19 mouse cellular contexts compared by ENCODE assay signal in the genomic region with DNA sequence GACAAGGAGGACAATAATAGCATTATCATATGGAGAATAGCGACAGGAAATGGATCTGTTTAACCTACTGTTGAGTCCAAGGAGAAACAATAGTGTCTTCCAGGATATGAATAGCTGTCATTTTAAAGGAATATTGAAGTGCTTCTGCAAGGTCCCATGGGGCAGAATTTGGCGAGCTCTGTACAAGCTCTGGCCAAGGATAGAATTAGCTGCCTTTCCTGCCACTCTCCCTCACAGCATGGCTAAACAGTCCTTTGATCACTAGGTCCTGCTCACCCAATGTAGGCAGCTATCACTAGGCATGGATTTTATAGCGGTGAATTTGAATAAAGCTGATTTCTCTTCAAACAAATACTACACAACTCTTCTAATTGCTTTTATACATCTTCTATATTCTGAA.
A peak's percentile ranks its signal among the peaks of the same experiment; 100 is the strongest.
DNase-seq lines count a peak whose midpoint lies in the region; ATAC-seq and TF ChIP-seq lines count a peak whose summit lies in the region.
"Had no signal": no experiment of that assay in that cellular context is flagged by ENCODE, and none has a peak within 500 bp of the region (broad histone marks: within the 10 kb centered on the region; RNA-seq: fewer than 3 reads in every experiment).

No protein-coding gene starts in this region.

- H3K4me3 ChIP-seq in hindbrain, postnatal 0 days (ENCODE audit: low read length), result no peak overlapping the region
- H3K4me3 ChIP-seq in hindbrain, embryonic 13.5 days, result no peak overlapping the region
- no peak overlapping the region for H3K4me3 ChIP-seq in midbrain, embryonic 15.5 days
- no peak overlapping the region for H3K4me3 ChIP-seq in midbrain, embryonic 16.5 days (ENCODE audit: low read depth, low read length)
- no peak overlapping the region for H3K4me3 ChIP-seq in liver, embryonic 12.5 days
- H3K4me3 ChIP-seq: kidney, embryonic 15.5 days; neural tube, embryonic 12.5 days had no signal

- 37% methylated on average over 3 of the region's 3 CpGs for WGBS in hindbrain, postnatal 0 days
- WGBS in hindbrain, embryonic 13.5 days, result 66% methylated on average over 3 of the region's 3 CpGs
- WGBS in midbrain, embryonic 15.5 days, result 53% methylated on average over 3 of the region's 3 CpGs
- 57% methylated on average over 3 of the region's 3 CpGs for WGBS in midbrain, embryonic 16.5 days
- WGBS in liver, embryonic 12.5 days (ENCODE audit: insufficient replicate concordance), result 55% methylated on average over 3 of the region's 3 CpGs

- no peak for TF ChIP-seq CTCF in hindbrain, postnatal 0 days (IDR thresholded peaks at IDR 0.05; ENCODE audit: low read depth)

- H3K9ac ChIP-seq in hindbrain, postnatal 0 days (replicated peaks; ENCODE audit: low read length), result no peak overlapping the region
- H3K9ac ChIP-seq in hindbrain, embryonic 13.5 days, result no peak overlapping the region
- H3K9ac ChIP-seq in midbrain, embryonic 15.5 days, result no peak overlapping the region
- H3K9ac ChIP-seq in midbrain, embryonic 16.5 days (ENCODE audit: low read depth, low read length), result no peak overlapping the region
- H3K9ac ChIP-seq in liver, embryonic 12.5 days, result no peak overlapping the region
- H3K9ac ChIP-seq: forebrain, postnatal 0 days; kidney, embryonic 15.5 days; neural tube, embryonic 12.5 days had no signal

- H3K27ac ChIP-seq in hindbrain, postnatal 0 days, result no peak overlapping the region
- H3K27ac ChIP-seq in hindbrain, embryonic 13.5 days, result no peak overlapping the region
- H3K27ac ChIP-seq in midbrain, embryonic 15.5 days, result no peak overlapping the region
- H3K27ac ChIP-seq in midbrain, embryonic 16.5 days (ENCODE audit: low read length), result no peak overlapping the region
- no peak overlapping the region for H3K27ac ChIP-seq in liver, embryonic 12.5 days
- H3K27ac ChIP-seq: kidney, embryonic 15.5 days; neural tube, embryonic 12.5 days had no signal

- H3K4me1 ChIP-seq in hindbrain, postnatal 0 days (ENCODE audit: insufficient read depth, low read length), result no peaks in the 10 kb centered on the region
- H3K4me1 ChIP-seq in hindbrain, embryonic 13.5 days (replicated peaks), result no peaks in the 10 kb centered on the region
- no peaks in the 10 kb centered on the region for H3K4me1 ChIP-seq in midbrain, embryonic 15.5 days
- no peaks in the 10 kb centered on the region for H3K4me1 ChIP-seq in midbrain, embryonic 16.5 days (ENCODE audit: control insufficient read depth, insufficient read depth, low read length)
- H3K4me1 ChIP-seq in liver, embryonic 12.5 days, result no peaks in the 10 kb centered on the region
- H3K4me1 ChIP-seq: kidney, embryonic 15.5 days; neural tube, embryonic 12.5 days had no signal

- DNase-seq in heart, postnatal 10 days, result peak; percentile 23 to 24
- DNase-seq in heart, postnatal 36 days, result no peak
- peak; percentile 81 for DNase-seq in hindbrain, postnatal 0 days (ENCODE audit: low spot score)
- DNase-seq: cerebellum, adult 8-10 months; forebrain, postnatal 0 days; gastrocnemius, postnatal 14 days; heart, adult 18-20 months; kidney, postnatal 4 days; liver; lung, postnatal 4 days; right cerebral cortex, postnatal 25 days; spleen, adult 18-20 months had no signal

- H3K9me3 ChIP-seq in hindbrain, postnatal 0 days (ENCODE audit: low read length), result no peaks in the 10 kb centered on the region
- no peaks in the 10 kb centered on the region for H3K9me3 ChIP-seq in hindbrain, embryonic 13.5 days
- no peaks in the 10 kb centered on the region for H3K9me3 ChIP-seq in midbrain, embryonic 15.5 days
- H3K9me3 ChIP-seq in midbrain, embryonic 16.5 days (replicated peaks; ENCODE audit: control insufficient read depth, low read length, poor library complexity, severe bottlenecking), result no peaks in the 10 kb centered on the region
- H3K9me3 ChIP-seq in liver, embryonic 12.5 days (replicated peaks), result no peaks in the 10 kb centered on the region
- H3K9me3 ChIP-seq: kidney, embryonic 15.5 days; neural tube, embryonic 12.5 days had no signal

- no peaks in the 10 kb centered on the region for H3K36me3 ChIP-seq in hindbrain, postnatal 0 days (ENCODE audit: insufficient read depth, low read length)
- H3K36me3 ChIP-seq in hindbrain, embryonic 13.5 days, result no peaks in the 10 kb centered on the region
- H3K36me3 ChIP-seq in midbrain, embryonic 15.5 days (replicated peaks), result no peaks in the 10 kb centered on the region
- H3K36me3 ChIP-seq in midbrain, embryonic 16.5 days (ENCODE audit: control insufficient read depth, insufficient read depth, low read length), result no peaks in the 10 kb centered on the region
- no peaks in the 10 kb centered on the region for H3K36me3 ChIP-seq in liver, embryonic 12.5 days
- H3K36me3 ChIP-seq: kidney, embryonic 15.5 days; neural tube, embryonic 12.5 days had no signal

- peak; percentile 80 for ATAC-seq in hindbrain, postnatal 0 days
- no peak for ATAC-seq in hindbrain, embryonic 13.5 days (ENCODE audit: low FRiP score)
- peak; percentile 63; the same call in 1 of the 2 replicates for ATAC-seq in midbrain, embryonic 15.5 days (replicated peaks)
- ATAC-seq in midbrain, embryonic 16.5 days, result no peak
- ATAC-seq in liver, embryonic 12.5 days, result no peak
- ATAC-seq: forebrain, postnatal 0 days; intestine, postnatal 0 days had no signal

- intact Hi-C loops in heart, postnatal 10 days (cut with DNase I), result no loop called here
- intact Hi-C loops in heart, postnatal 36 days (cut with DNase I), result no loop called here

- no peak overlapping the region for H3K4me2 ChIP-seq in hindbrain, postnatal 0 days (ENCODE audit: low read depth, low read length)
- no peak overlapping the region for H3K4me2 ChIP-seq in hindbrain, embryonic 13.5 days
- H3K4me2 ChIP-seq in midbrain, embryonic 15.5 days, result no peak overlapping the region
- H3K4me2 ChIP-seq in midbrain, embryonic 16.5 days (ENCODE audit: low read length), result no peak overlapping the region
- H3K4me2 ChIP-seq in liver, embryonic 12.5 days, result no peak overlapping the region
- H3K4me2 ChIP-seq: kidney, embryonic 15.5 days; neural tube, embryonic 12.5 days had no signal

- H3K27me3 ChIP-seq in hindbrain, postnatal 0 days (ENCODE audit: insufficient read depth, low read length), result no peaks in the 10 kb centered on the region
- no peaks in the 10 kb centered on the region for H3K27me3 ChIP-seq in hindbrain, embryonic 13.5 days
- no peaks in the 10 kb centered on the region for H3K27me3 ChIP-seq in midbrain, embryonic 15.5 days (replicated peaks)
- H3K27me3 ChIP-seq in midbrain, embryonic 16.5 days (ENCODE audit: control insufficient read depth, insufficient read depth, low read depth, low read length), result no peaks in the 10 kb centered on the region
- no peaks in the 10 kb centered on the region for H3K27me3 ChIP-seq in liver, embryonic 12.5 days (replicated peaks)
- H3K27me3 ChIP-seq: kidney, embryonic 15.5 days; neural tube, embryonic 12.5 days had no signal

Comparison
In these comparisons a context has a peak if more than half of its experiments do, and no peak if none do; other contexts are left out.
1. DNase-seq: peak in heart, postnatal 10 days (2 of 2) and hindbrain, postnatal 0 days (single experiment); none in heart, postnatal 36 days (0 of 2).
2. ATAC-seq: peak in hindbrain, postnatal 0 days (single experiment) and midbrain, embryonic 15.5 days (single experiment); none in hindbrain, embryonic 13.5 days (single experiment), midbrain, embryonic 16.5 days (single experiment) and liver, embryonic 12.5 days (single experiment).